Mouse (Mus musculus) monocyte, adult 5-6 weeks (primary cell): ENCODE results near the gene Snrpd3. TPM values are rescaled to one million over a fixed set of nuclear protein-coding genes. Genes with fewer than 3 reads are reported as not detected.
"Not testable (repeated sequence)": the region's sequence is repeated elsewhere in the genome, so short reads cannot be mapped to it uniquely, and the experiment has no call there.

ENCODE experiments used
- ATAC-seq: fragments of 153-309, 156-312 bp; replicated peaks from 2 replicates; pipeline ENCODE4 v1.8.0; 2017; ENCODE audit warnings: mild to moderate bottlenecking; ENCODE audit not compliant: low TSS enrichment, insufficient number of reproducible peaks, severe bottlenecking, poor library complexity, low FRiP score
- total RNA-seq: library from RNA; stranded (forward); fragments of 200-1000, 200-491, 200-594 nt; gene quantifications from 3 replicates; pipeline ENCODE4 v1.2.3, GENCODE M21; 2017

Snrpd3 gene
- total RNA-seq, 1 experiment from 2014 or later: 64.6 TPM

- ATAC-seq: not testable (repeated sequence)
Measured at GRCm38 (mm10) chr10:75499214-75499613, 18.1 kb upstream of the Snrpd3 start.

- ATAC-seq: no peak
Measured at GRCm38 (mm10) chr10:75499791-75500190, 17.6 kb upstream of the Snrpd3 start.

GRCm38 (mm10) chr10:75500345-75500744 is 17.0 kb upstream of the Snrpd3 start:
- no peak for ATAC-seq

GRCm38 (mm10) chr10:75501641-75502040 is 15.7 kb upstream of the Snrpd3 start:
- ATAC-seq: no peak

- ATAC-seq: no peak
Measured at GRCm38 (mm10) chr10:75503692-75504091, 13.7 kb upstream of the Snrpd3 start.

- ATAC-seq: peak; percentile 84
Measured at GRCm38 (mm10) chr10:75504234-75505129, 12.9 kb upstream of the Snrpd3 start.

- no peak for ATAC-seq
Measured at GRCm38 (mm10) chr10:75505130-75505495, 12.2 kb upstream of the Snrpd3 start.

GRCm38 (mm10) chr10:75505928-75506327 is 11.4 kb upstream of the Snrpd3 start:
- not testable (repeated sequence) for ATAC-seq

- ATAC-seq: no peak
Measured at GRCm38 (mm10) chr10:75510446-75510845, 6.9 kb upstream of the Snrpd3 start.

GRCm38 (mm10) chr10:75511060-75511459 is 6.3 kb upstream of the Snrpd3 start:
- no peak for ATAC-seq

GRCm38 (mm10) chr10:75511897-75512296 is 5.5 kb upstream of the Snrpd3 start:
- ATAC-seq: no peak

- no peak for ATAC-seq
Measured at GRCm38 (mm10) chr10:75512796-75513195, 4.6 kb upstream of the Snrpd3 start.

- no peak for ATAC-seq
Measured at GRCm38 (mm10) chr10:75513306-75514067, 3.9 kb upstream of the Snrpd3 start.

- no peak for ATAC-seq
Measured at GRCm38 (mm10) chr10:75514361-75514760, 3.0 kb upstream of the Snrpd3 start.

GRCm38 (mm10) chr10:75515216-75516037 is 1.9 kb upstream of the Snrpd3 start:
- ATAC-seq: no peak

- ATAC-seq: no peak
Measured at GRCm38 (mm10) chr10:75516038-75516723, 1.2 kb upstream of the Snrpd3 start.

GRCm38 (mm10) chr10:75516724-75517072 is 653 bp upstream of the Snrpd3 start:
- ATAC-seq: no peak

GRCm38 (mm10) chr10:75517758-75518143 is 400 bp downstream of the Snrpd3 start, which contains the start of gene Gucd1:
Gucd1 (minus strand) TSS chr10:75517972.
- ATAC-seq: peak; percentile 77
